Mouse (Mus musculus) large intestine, adult 2 months (tissue): ENCODE measurements around the gene Usp17la. TPM values are rescaled to one million over a fixed set of nuclear protein-coding genes. Genes with fewer than 3 reads are reported as not detected.
"Not testable (repeated sequence)": the region's sequence is repeated elsewhere in the genome, so short reads cannot be mapped to it uniquely, and the experiment has no call there.

Experiments used
- DNase-seq: peaks from one replicate; pipeline ENCODE4 v3.0.0-alpha.2; 2012; ENCODE audit warnings: low read depth, low spot score
- WGBS: fragments of 180-500 bp; shearing (Covaris S2); methylation state at CpG from one replicate; pipeline ENCODE4 v1.1.7; 2018; 5-methylcytosine and 5-hydroxymethylcytosine counted together
- polyA plus RNA-seq: library from polyadenylated mRNA; depleted of rRNA; stranded (reverse); fragments of >200 nt; gene quantifications from 2 replicates; pipeline ENCODE4 v1.2.3, GENCODE M21; 2012; rRNA removed

Usp17la gene
- not detected in 2 replicates for polyA plus RNA-seq

- 61% methylated on average over 2 of the region's 2 CpGs for WGBS
- not testable (repeated sequence) for DNase-seq
Observed at GRCm38 (mm10) chr7:104856709-104857108, at the start of gene Usp17la. Gene Usp17la (plus strand): TSS chr7:104857009.

- not testable (repeated sequence) for DNase-seq
- WGBS = 76% methylated on average over 8 of the region's 8 CpGs
Observed at GRCm38 (mm10) chr7:104810335-104810734, 46.5 kb upstream of the Usp17la start.

- 63% methylated on average over 1 of the region's 1 CpGs for WGBS
- DNase-seq = no peak
Observed at GRCm38 (mm10) chr7:104842503-104842902, 14.3 kb upstream of the Usp17la start, which contains the start of gene Usp17lb. Gene Usp17lb (minus strand): TSS chr7:104842603.

- DNase-seq = no peak
- WGBS = 59% methylated on average over 1 of the region's 1 CpGs
Observed at GRCm38 (mm10) chr7:104843731-104844287, 13.0 kb upstream of the Usp17la start.

- WGBS = 86% methylated on average over 2 of the region's 2 CpGs
- not testable (repeated sequence) for DNase-seq
Observed at GRCm38 (mm10) chr7:104851546-104851945, 5.3 kb upstream of the Usp17la start.

- 68% methylated on average over 3 of the region's 3 CpGs for WGBS
- no peak for DNase-seq
Observed at GRCm38 (mm10) chr7:104855248-104855750, 1.5 kb upstream of the Usp17la start.

GRCm38 (mm10) chr7:104857683-104858082 lies 874 bp downstream of the Usp17la start:
- DNase-seq = no peak
- WGBS = 53% methylated on average over 1 of the region's 1 CpGs

- WGBS = 66% methylated on average over 3 of the region's 3 CpGs
Observed at GRCm38 (mm10) chr7:104861381-104861780, 4.6 kb downstream of the Usp17la start.

GRCm38 (mm10) chr7:104877731-104878130 lies 20.9 kb downstream of the Usp17la start, which contains the start of gene Olfr665:
Gene Olfr665 (plus strand): TSS chr7:104878031.
- DNase-seq = no peak
- WGBS = 22% methylated on average over 1 of the region's 1 CpGs

More at GRCm38 (mm10) chr7:104861381-104861780, 4.6 kb downstream of the Usp17la start:
- no peak for DNase-seq

GRCm38 (mm10) chr7:104895852-104896251 lies 39.0 kb downstream of the Usp17la start, which contains the start of gene Olfr666:
Gene Olfr666 (minus strand): TSS chr7:104895952.
- DNase-seq = no peak
- 73% methylated on average over 2 of the region's 2 CpGs for WGBS

Other genes with a start within 250 kb of the Usp17la start
- not detected in 2 replicates for gene Olfr656, start 243.1 kb upstream of the Usp17la start, polyA plus RNA-seq
- gene Olfr657, start 232.2 kb upstream of the Usp17la start, polyA plus RNA-seq = not detected in 2 replicates
- not detected in 2 replicates for gene Olfr658, start 209.7 kb upstream of the Usp17la start, polyA plus RNA-seq
- gene Olfr659, start 190.3 kb upstream of the Usp17la start, polyA plus RNA-seq = not detected in 2 replicates
- gene Olfr661, start 170.5 kb upstream of the Usp17la start, polyA plus RNA-seq = not detected in 2 replicates
- not detected in 2 replicates for gene Usp17le, start 79.5 kb upstream of the Usp17la start, polyA plus RNA-seq
- not detected in 2 replicates for gene Usp17lb, start 14.4 kb upstream of the Usp17la start, polyA plus RNA-seq
- gene Olfr665, start 21.0 kb downstream of the Usp17la start, polyA plus RNA-seq = not detected in 2 replicates
- gene Olfr666, start 38.9 kb downstream of the Usp17la start, polyA plus RNA-seq = not detected in 2 replicates
- gene Olfr667, start 64.5 kb downstream of the Usp17la start, polyA plus RNA-seq = not detected in 2 replicates
- not detected in 2 replicates for gene Olfr668, start 71.0 kb downstream of the Usp17la start, polyA plus RNA-seq
- not detected in 2 replicates for gene Olfr669, start 77.2 kb downstream of the Usp17la start, polyA plus RNA-seq
- gene Olfr670, start 105.6 kb downstream of the Usp17la start, polyA plus RNA-seq = not detected in 2 replicates
- gene Olfr671, start 122.1 kb downstream of the Usp17la start, polyA plus RNA-seq = not detected in 2 replicates
- not detected in 2 replicates for gene Olfr672, start 145.0 kb downstream of the Usp17la start, polyA plus RNA-seq
- gene Olfr675, start 171.5 kb downstream of the Usp17la start, polyA plus RNA-seq = not detected in 2 replicates
- not detected in 2 replicates for gene Olfr676, start 175.7 kb downstream of the Usp17la start, polyA plus RNA-seq
- not detected in 2 replicates for gene Olfr677, start 194.4 kb downstream of the Usp17la start, polyA plus RNA-seq
- not detected in 2 replicates for gene Olfr678, start 207.5 kb downstream of the Usp17la start, polyA plus RNA-seq
- not detected in 2 replicates for gene Olfr679, start 224.2 kb downstream of the Usp17la start, polyA plus RNA-seq
- not detected in 2 replicates for gene Olfr680-ps1, start 235.8 kb downstream of the Usp17la start, polyA plus RNA-seq